Mouse (Mus musculus) neural tube, embryonic 11.5 days (tissue): Measurements from ENCODE around the gene Srrt. TPM values are rescaled to one million over a fixed set of nuclear protein-coding genes. Genes with fewer than 3 reads are reported as not detected.

ENCODE experiments used
- ATAC-seq: fragments of 200-750 bp; cut with Nextera tagmentation; 2 replicates; pipeline ENCODE4 v1.8.0; 2017; ENCODE audit warnings: moderate number of reproducible peaks, mild to moderate bottlenecking, moderate TSS enrichment, moderate library complexity; ENCODE audit not compliant: insufficient read depth, low FRiP score, low TSS enrichment
- DNase-seq: peaks from one replicate; pipeline ENCODE4 v3.0.0-alpha.2; 2015; ENCODE audit warnings: low spot score
- H3K27ac ChIP-seq: fragments of 300-500 bp; sonication (generic); 2 replicates; pipeline ENCODE4 v1.5.1; 2014; ENCODE audit warnings: low read depth, mild to moderate bottlenecking, low read length
- H3K27me3 ChIP-seq: fragments of 300-500 bp; sonication (generic); 2 replicates; pipeline ENCODE4 v1.6.1; 2014; ENCODE audit warnings: mild to moderate bottlenecking, low read length, mixed read lengths; ENCODE audit not compliant: control insufficient read depth, insufficient read depth
- H3K36me3 ChIP-seq: fragments of 300-500 bp; sonication (generic); 2 replicates; pipeline ENCODE4 v1.6.1; 2014; ENCODE audit warnings: mild to moderate bottlenecking, low read length, moderate library complexity, mixed read lengths; ENCODE audit not compliant: control insufficient read depth, insufficient read depth
- H3K4me1 ChIP-seq: fragments of 300-500 bp; sonication (generic); 2 replicates; pipeline ENCODE4 v1.6.1; 2014; ENCODE audit warnings: low read length, mixed read lengths; ENCODE audit not compliant: control insufficient read depth, insufficient read depth
- H3K4me2 ChIP-seq: fragments of 300-500 bp; sonication (generic); 2 replicates; pipeline ENCODE4 v1.6.1; 2014; ENCODE audit warnings: low read depth, mild to moderate bottlenecking, moderate library complexity
- H3K4me3 ChIP-seq: fragments of 300-500 bp; sonication (generic); 2 replicates; pipeline ENCODE4 v1.5.1; 2014; ENCODE audit warnings: low read depth, low read length
- H3K9ac ChIP-seq: fragments of 300-500 bp; sonication (generic); 2 replicates; pipeline ENCODE4 v1.6.1; 2014; ENCODE audit warnings: mild to moderate bottlenecking, low read length
- H3K9me3 ChIP-seq: fragments of 300-500 bp; sonication (generic); 2 replicates; pipeline ENCODE4 v1.6.1; 2016; ENCODE audit warnings: low read length; ENCODE audit not compliant: control insufficient read depth
- WGBS: fragments of 180-500 bp; shearing (Covaris S2); extraction: QIAGEN DNeasy Blood & Tissue Kit; methylation state at CpG from one replicate; pipeline ENCODE4 v1.1.7; 2014; 5-methylcytosine and 5-hydroxymethylcytosine counted together
- polyA plus RNA-seq: library from polyadenylated mRNA; unstranded; fragments of >200 nt; fragmentation: Nextera tagmentation; extraction: Ambion mirVana; gene quantifications from 2 replicates; pipeline ENCODE4 v1.2.1, GENCODE M21; 2014

Srrt gene
- polyA plus RNA-seq, 1 experiment from 2014 or later: 166 TPM

DNA sequence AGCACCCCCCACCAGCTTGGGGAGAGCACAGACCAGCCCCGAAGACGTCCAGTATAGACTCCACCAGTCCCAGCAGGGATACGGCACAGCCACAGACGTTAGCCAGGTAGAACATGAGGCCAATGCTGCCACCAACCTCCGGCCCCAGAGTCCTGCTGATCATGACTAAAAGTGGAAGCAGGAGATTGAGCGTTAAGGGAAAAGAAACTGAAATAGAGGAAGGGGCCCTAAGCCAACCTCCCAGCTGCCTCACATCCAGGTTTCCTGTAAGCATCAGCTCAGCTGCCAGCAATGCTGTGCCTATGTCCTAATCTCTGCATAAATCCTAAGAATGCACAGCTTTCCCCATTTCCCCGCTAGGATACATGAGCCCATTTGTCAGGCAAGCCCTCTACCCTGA lies 23.4 kb upstream of the Srrt start:
- no peak overlapping the region for H3K4me3 ChIP-seq
- H3K4me1 ChIP-seq: no peaks in the 10 kb centered on the region
- H3K9me3 ChIP-seq: no peaks in the 10 kb centered on the region
- no peak overlapping the region for H3K9ac ChIP-seq
- H3K27me3 ChIP-seq: no peaks in the 10 kb centered on the region
- no peaks in the 10 kb centered on the region; the same call in 1 of the 2 replicates for H3K36me3 ChIP-seq
- WGBS: 89% methylated on average over 7 of the region's 7 CpGs
- H3K27ac ChIP-seq: no peak overlapping the region
- no peak overlapping the region for H3K4me2 ChIP-seq
- no peak for DNase-seq
- no peak for ATAC-seq

DNA sequence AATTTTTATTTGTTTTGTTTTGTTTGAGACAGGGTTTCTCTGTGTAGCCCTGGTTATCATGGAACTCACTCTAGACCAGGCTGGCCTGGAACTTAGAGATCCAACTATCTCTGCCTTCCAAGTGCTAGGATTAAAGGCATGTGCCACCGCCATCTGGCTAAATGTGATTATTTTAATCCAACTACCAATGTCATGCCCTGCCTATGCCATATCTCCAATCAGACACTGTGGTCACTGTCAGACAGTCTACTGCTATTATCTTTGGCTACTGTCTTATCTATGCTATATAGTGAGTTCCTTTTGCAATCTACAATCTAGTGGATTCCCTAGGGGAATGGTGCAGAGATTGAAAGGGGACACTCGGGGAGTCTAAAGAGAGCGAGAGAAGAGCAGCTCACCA lies 13.5 kb upstream of the Srrt start:
- Histone ChIP-seq H3K27me3 (no peaks in the 10 kb centered on the region), H3K36me3 (no peaks in the 10 kb centered on the region; the same call in none of the 2 replicates), H3K9ac (no peak overlapping the region), H3K4me2 (no peak overlapping the region), H3K4me3 (no peak overlapping the region), H3K9me3 (no peaks in the 10 kb centered on the region), H3K4me1 (no peaks in the 10 kb centered on the region), H3K27ac (no peak overlapping the region)
- no peak for DNase-seq
- WGBS: 88% methylated on average over 3 of the region's 3 CpGs
- no peak for ATAC-seq

DNA sequence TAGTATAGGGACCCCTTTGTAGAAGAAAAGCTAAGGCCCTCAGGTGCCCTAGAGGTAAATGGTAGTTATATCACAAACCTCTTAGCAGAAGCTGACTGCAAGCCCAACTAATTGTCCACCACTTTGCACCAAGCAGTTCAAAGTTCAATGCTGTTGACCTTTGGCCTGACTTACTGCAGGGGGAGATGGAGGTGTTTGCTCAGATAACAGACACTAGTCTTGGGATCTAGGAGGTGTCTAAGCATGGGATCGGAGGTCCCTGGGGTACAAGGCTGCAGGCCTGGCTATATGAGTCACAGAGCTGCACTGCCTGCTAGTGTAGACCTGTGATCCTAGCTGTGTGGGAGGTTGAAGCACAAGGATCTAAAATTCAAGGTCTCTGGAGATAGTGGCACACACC lies 11.1 kb upstream of the Srrt start:
- no peaks in the 10 kb centered on the region for H3K27me3 ChIP-seq
- no peaks in the 10 kb centered on the region for H3K9me3 ChIP-seq
- H3K36me3 ChIP-seq: no peaks in the 10 kb centered on the region; the same call in none of the 2 replicates
- H3K4me1 ChIP-seq: peaks cover 12% of the 10 kb centered on the region; the same call in 1 of the 2 replicates
- 84% methylated on average over 1 of the region's 1 CpGs for WGBS
- ATAC-seq (no peak), DNase-seq (no peak)
- no peak overlapping the region for H3K27ac ChIP-seq
- H3K9ac ChIP-seq: no peak overlapping the region
- H3K4me3 ChIP-seq: no peak overlapping the region
- no peak overlapping the region for H3K4me2 ChIP-seq

DNA sequence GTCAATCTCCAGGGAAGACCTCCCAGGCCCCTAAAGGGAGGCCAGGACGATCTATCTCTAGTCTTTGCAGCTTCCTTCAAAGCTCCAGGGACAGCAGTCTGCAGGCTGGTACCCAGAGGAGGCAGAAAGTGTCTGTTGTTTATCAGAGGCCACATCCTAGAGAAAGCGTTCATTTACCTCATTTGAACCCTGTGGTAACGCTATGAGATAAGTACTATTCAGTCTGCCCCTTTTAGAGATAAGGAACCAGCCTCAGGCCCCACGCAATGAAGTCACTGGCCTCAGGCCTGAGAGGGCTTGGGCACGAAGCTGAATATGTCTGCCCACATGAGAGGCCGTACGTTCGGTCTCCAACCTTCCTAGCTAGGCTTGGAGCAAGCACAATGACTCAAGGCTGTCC lies 9.9 kb upstream of the Srrt start:
- ATAC-seq: no peak
- Histone ChIP-seq H3K4me2 (no peak overlapping the region), H3K27ac (no peak overlapping the region), H3K4me3 (no peak overlapping the region), H3K9me3 (no peaks in the 10 kb centered on the region), H3K36me3 (no peaks in the 10 kb centered on the region; the same call in none of the 2 replicates), H3K4me1 (peaks cover 21% of the 10 kb centered on the region), H3K27me3 (no peaks in the 10 kb centered on the region), H3K9ac (no peak overlapping the region)
- WGBS: 89% methylated on average over 8 of the region's 8 CpGs
- no peak for DNase-seq

DNA sequence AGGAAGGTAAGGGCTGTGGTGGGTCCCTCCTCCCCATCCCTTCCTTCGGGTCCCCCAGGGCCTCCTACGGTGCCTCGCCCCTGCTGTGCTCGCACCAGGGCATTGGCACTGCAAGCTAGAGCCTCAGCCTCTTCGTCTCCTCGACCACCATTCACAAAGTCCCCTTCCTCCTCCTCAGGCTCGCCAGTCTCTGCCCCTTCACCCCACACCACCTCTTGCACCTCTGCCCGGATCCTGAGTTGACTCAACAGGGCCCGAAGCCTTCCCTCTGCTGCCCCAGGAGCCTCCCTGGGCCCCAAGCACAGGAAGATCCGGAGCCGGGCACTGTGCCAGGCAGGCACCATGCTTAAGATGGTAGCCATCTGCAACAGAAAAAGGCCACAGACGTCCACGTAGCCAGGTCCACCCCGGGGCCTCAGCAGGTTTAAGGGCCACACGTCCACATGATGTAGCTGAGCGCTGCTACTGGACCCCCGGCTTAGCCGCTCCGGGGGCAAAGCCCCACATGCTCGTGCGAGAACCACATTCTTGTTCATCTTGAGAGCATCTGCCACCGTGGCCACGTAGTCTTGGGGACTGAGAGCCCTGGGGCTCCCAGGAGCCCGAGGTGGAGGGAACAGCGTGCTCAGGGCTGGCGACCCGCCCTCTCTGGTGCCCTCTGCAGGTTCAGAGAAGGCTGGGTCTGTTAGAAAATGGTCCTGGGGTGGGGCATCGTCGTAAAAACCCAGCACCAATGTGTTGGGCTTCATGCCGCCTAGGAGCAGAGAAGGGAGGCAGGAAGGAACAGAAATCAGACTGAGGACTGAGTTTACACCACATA lies 7.8 kb upstream of the Srrt start:
- 41% methylated on average over 30 of the region's 30 CpGs for WGBS
- Histone ChIP-seq H3K27me3 (no peaks in the 10 kb centered on the region), H3K27ac (no peak overlapping the region), H3K4me1 (peaks cover 21% of the 10 kb centered on the region), H3K4me2 (no peak overlapping the region), H3K9me3 (no peaks in the 10 kb centered on the region), H3K9ac (no peak overlapping the region), H3K4me3 (no peak overlapping the region), H3K36me3 (no peaks in the 10 kb centered on the region; the same call in 1 of the 2 replicates)
- DNase-seq: peak; percentile 42
- peak; percentile 15; the same call in 1 of the 2 replicates for ATAC-seq

DNA sequence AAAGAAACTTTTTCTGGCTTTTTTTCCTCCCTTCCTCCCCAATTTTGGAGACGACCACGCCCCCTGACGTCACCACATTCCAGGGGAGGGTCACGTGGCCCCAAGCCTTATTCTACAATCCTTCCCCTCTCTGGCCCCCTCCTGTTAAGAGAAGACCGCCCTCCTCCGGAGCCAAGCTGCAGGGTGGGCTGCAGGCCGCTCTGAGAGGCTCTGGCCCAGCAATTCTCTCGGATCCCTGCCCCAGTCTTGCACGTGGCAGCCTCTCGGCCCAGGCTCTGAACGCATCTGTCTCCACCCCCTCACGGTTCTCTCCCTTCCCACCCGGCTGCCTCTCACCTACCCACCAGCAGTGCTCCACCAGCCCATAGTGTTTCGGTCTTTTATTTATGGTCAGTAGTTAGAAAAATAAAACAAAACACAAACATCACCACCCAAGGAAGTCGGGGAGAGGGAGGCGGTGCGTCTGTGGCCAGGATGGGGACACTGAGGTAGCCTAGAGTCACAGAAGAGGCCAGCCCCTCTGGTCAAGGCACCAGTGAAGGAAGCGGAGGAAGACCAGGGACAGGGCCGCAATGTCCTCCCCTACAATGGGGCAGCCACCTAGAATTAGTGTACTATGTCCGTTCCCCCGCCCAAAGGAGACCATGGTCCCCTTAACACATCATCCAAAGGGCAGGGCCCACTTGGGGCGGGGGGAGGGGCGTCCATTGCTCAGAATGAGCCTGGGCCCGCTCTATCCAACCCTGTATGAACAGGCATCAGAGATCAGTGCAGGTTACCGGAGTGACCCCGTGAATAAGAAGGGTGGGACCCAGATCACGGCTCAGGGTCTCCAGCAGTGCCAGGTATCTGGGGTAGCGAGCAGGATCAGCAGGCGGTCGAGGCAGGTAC lies 7.0 kb upstream of the Srrt start, which contains the start of gene Trip6:
Gene Trip6 (minus strand): TSS at position 212 of the 891 bp plus-strand sequence.
- peak; percentile 83 for ATAC-seq
- Histone ChIP-seq H3K4me2 (peak within 1 kb of the TSS; percentile 83), H3K27ac (peak within 1 kb of the TSS; percentile 34; the same call in 1 of the 2 replicates), H3K4me1 (peaks cover 21% of the 10 kb centered on the region), H3K27me3 (no peaks in the 10 kb centered on the region), H3K9ac (peak within 1 kb of the TSS; percentile 75), H3K36me3 (peaks cover 3% of the 10 kb centered on the region; the same call in 1 of the 2 replicates), H3K9me3 (no peaks in the 10 kb centered on the region), H3K4me3 (peak within 1 kb of the TSS; percentile 53)
- WGBS: 16% methylated on average over 30 of the region's 30 CpGs
- peak; percentile 90 for DNase-seq

DNA sequence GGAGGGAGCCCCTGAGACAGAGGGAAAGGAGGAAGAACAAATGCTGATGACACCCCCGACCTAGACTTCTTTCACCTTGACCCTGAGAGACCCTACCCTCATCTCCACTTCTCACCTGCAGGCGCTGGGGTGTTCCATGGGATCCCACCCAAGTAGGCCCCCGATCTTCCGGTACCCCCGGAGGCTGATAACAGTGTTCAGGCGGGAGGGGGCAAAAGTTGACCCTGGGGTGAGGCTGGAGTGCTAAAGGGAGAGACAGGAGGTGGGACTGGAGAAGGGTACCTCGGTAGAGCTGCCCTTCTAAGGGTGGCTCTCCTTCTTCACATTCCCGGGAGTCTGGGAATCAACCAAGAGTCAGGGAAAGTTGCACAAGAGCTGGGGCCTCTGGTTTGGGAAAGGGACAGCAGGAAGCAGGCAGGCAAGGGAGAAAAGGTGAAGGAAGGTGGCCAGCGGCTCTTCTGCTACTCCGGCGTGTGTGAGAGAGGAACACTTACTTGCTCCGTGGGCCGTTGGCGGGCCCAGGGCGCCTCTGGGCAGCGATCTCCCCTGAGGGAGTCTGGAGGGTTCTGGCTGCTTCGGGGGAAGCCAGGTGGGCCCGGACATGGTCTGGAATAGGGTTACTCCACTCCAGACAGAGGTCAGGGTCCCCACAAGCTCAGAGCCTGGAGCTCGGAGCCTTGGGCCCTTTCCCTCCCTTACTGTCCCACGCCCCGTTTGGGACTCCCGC lies 6.2 kb upstream of the Srrt start:
- Histone ChIP-seq H3K27ac (0 out of 2 replicates have a peak overlapping the region, but pooled peaks have one; percentile 34), H3K9me3 (no peaks in the 10 kb centered on the region), H3K27me3 (no peaks in the 10 kb centered on the region), H3K36me3 (0 out of 2 replicates have a peak, but pooled peaks cover 3% of the 10 kb centered on the region), H3K4me2 (peak overlapping the region; percentile 83), H3K9ac (peak overlapping the region; percentile 75), H3K4me1 (peaks cover 21% of the 10 kb centered on the region), H3K4me3 (peak overlapping the region; percentile 53)
- DNase-seq: no peak
- 4% methylated on average over 22 of the region's 22 CpGs for WGBS
- ATAC-seq: peak; percentile 27; the same call in 1 of the 2 replicates

DNA sequence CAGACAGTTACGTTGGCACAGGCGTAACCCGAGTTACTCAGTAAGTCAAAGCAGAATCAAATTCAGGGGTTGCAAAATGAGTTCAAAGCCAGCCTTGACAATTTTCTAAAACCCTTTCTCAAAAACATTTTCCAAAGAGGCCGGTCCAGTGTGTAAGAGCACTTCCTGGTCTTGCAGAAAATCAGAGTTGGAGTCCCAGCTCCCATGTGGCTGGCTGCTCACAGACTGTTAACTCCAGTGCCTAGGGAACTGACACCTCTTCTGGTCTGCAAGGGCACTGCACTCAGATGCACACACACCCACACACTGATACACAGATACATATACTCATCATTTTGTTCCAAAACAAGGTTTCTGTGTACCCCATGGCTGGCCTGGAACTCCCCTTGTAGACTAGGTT lies 882 bp upstream of the Srrt start:
- Histone ChIP-seq H3K4me3 (peak overlapping the region; percentile 60), H3K36me3 (peaks cover 6% of the 10 kb centered on the region), H3K9me3 (no peaks in the 10 kb centered on the region), H3K9ac (peak overlapping the region; percentile 77; the same call in 1 of the 2 replicates), H3K4me1 (peaks cover 30% of the 10 kb centered on the region), H3K4me2 (peak overlapping the region; percentile 49), H3K27me3 (no peaks in the 10 kb centered on the region), H3K27ac (peak overlapping the region; percentile 96; the same call in 1 of the 2 replicates)
- WGBS: 92% methylated on average over 4 of the region's 4 CpGs
- ATAC-seq (no peak), DNase-seq (no peak)
